In genomic region chr15:79350866-79351265, GRCm38 (mm10) we compare ENCODE assay signal across 13 mouse cellular contexts. TPM values are rescaled to one million over a fixed set of nuclear protein-coding genes. Genes with fewer than 3 reads are reported as not detected.
DNase-seq lines count a peak whose midpoint lies in the region; ATAC-seq lines count a peak whose summit lies in the region.
"Had no signal": no experiment of that assay in that cellular context is flagged by ENCODE, and none has a peak within 500 bp of the region (broad histone marks: within the 10 kb centered on the region; RNA-seq: fewer than 3 reads in every experiment).

No protein-coding gene starts in this region.

- H3K27ac ChIP-seq in kidney, embryonic 15.5 days, result peak overlapping the region; percentile 68
- peak overlapping the region; percentile 48; the same call in 1 of the 2 replicates for H3K27ac ChIP-seq in embryonic facial prominence, embryonic 15.5 days (replicated peaks)
- no peak overlapping the region for H3K27ac ChIP-seq in liver, embryonic 16.5 days (ENCODE audit: low read length)
- H3K27ac ChIP-seq: hindbrain, embryonic 12.5 days; limb, embryonic 12.5 days had no signal

- H3K9me3 ChIP-seq in kidney, embryonic 15.5 days (replicated peaks), result no peaks in the 10 kb centered on the region
- no peaks in the 10 kb centered on the region for H3K9me3 ChIP-seq in embryonic facial prominence, embryonic 15.5 days (replicated peaks)
- H3K9me3 ChIP-seq in liver, embryonic 16.5 days (replicated peaks; ENCODE audit: control insufficient read depth, low read length), result no peaks in the 10 kb centered on the region
- H3K9me3 ChIP-seq: hindbrain, embryonic 12.5 days; limb, embryonic 12.5 days had no signal

- H3K9ac ChIP-seq in kidney, embryonic 15.5 days, result no peak overlapping the region
- H3K9ac ChIP-seq in embryonic facial prominence, embryonic 15.5 days, result no peak overlapping the region
- H3K9ac ChIP-seq in liver, embryonic 16.5 days (ENCODE audit: low read depth, low read length), result no peak overlapping the region; the same call in 1 of the 2 replicates
- H3K9ac ChIP-seq: forebrain, postnatal 0 days; limb, embryonic 12.5 days had no signal

- H3K4me2 ChIP-seq in kidney, embryonic 15.5 days, result peak overlapping the region; percentile 35; the same call in 1 of the 2 replicates
- 0 out of 2 replicates have a peak overlapping the region, but pooled peaks have one; percentile 19 for H3K4me2 ChIP-seq in embryonic facial prominence, embryonic 15.5 days (replicated peaks)
- H3K4me2 ChIP-seq in liver, embryonic 16.5 days (ENCODE audit: low read depth, low read length), result peak overlapping the region; percentile 18; the same call in 1 of the 2 replicates
- H3K4me2 ChIP-seq: hindbrain, embryonic 12.5 days; limb, embryonic 12.5 days had no signal

- peaks cover 42% of the 10 kb centered on the region for H3K4me1 ChIP-seq in kidney, embryonic 15.5 days
- H3K4me1 ChIP-seq in embryonic facial prominence, embryonic 15.5 days, result peaks cover 33% of the 10 kb centered on the region
- peaks cover 27% of the 10 kb centered on the region for H3K4me1 ChIP-seq in liver, embryonic 16.5 days (ENCODE audit: control insufficient read depth, low read depth, low read length)

- H3K36me3 ChIP-seq in kidney, embryonic 15.5 days, result no peaks in the 10 kb centered on the region
- H3K36me3 ChIP-seq in embryonic facial prominence, embryonic 15.5 days, result no peaks in the 10 kb centered on the region
- H3K36me3 ChIP-seq in liver, embryonic 16.5 days (ENCODE audit: control insufficient read depth, insufficient read depth), result no peaks in the 10 kb centered on the region
- H3K36me3 ChIP-seq: hindbrain, embryonic 12.5 days; limb, embryonic 12.5 days had no signal

- no peak for DNase-seq in kidney, postnatal 25 days
- DNase-seq in B cell, adult 2 months, result peak; percentile 59 to 64
- DNase-seq in c-Kit-positive CD71-positive TER-119-positive erythroid progenitor cells, embryonic 14.5 days (ENCODE audit: low spot score), result no peak
- DNase-seq in retina, embryonic 14.5 days (ENCODE audit: low spot score), result no peak
- DNase-seq in thymus, postnatal 36 days, result no peak
- DNase-seq: forebrain, postnatal 0 days; right cerebral cortex, postnatal 4 days; thymus, postnatal 14 days had no signal

- H3K27me3 ChIP-seq in kidney, embryonic 15.5 days, result no peaks in the 10 kb centered on the region
- H3K27me3 ChIP-seq in embryonic facial prominence, embryonic 15.5 days, result no peaks in the 10 kb centered on the region
- H3K27me3 ChIP-seq in liver, embryonic 16.5 days (ENCODE audit: control insufficient read depth, insufficient read depth, low read depth, low read length), result peaks cover 13% of the 10 kb centered on the region

- ATAC-seq in kidney, embryonic 15.5 days (replicated peaks; ENCODE audit: low FRiP score), result no peak
- ATAC-seq in embryonic facial prominence, embryonic 15.5 days (ENCODE audit: insufficient number of reproducible peaks, low FRiP score, low TSS enrichment, low read depth), result no peak
- ATAC-seq in liver, embryonic 16.5 days (ENCODE audit: low read depth), result no peak
- ATAC-seq: forebrain, postnatal 0 days had no signal

- 88% methylated on average over 4 of the region's 4 CpGs for WGBS in kidney, embryonic 15.5 days
- WGBS in embryonic facial prominence, embryonic 15.5 days, result 89% methylated on average over 4 of the region's 4 CpGs
- 70% methylated on average over 4 of the region's 4 CpGs for WGBS in liver, embryonic 16.5 days (ENCODE audit: insufficient replicate concordance)

- no peak overlapping the region for H3K4me3 ChIP-seq in kidney, embryonic 15.5 days (replicated peaks)
- H3K4me3 ChIP-seq in embryonic facial prominence, embryonic 15.5 days (replicated peaks), result no peak overlapping the region
- no peak overlapping the region for H3K4me3 ChIP-seq in liver, embryonic 16.5 days (ENCODE audit: low read depth, low read length)
- H3K4me3 ChIP-seq: hindbrain, embryonic 12.5 days; limb, embryonic 12.5 days had no signal

RNA-seq across cellular contexts. Expression of gene Maff, which starts 4.4 kb away (rescaled TPM):
- polyA plus RNA-seq in kidney, embryonic 15.5 days (2015; fragmentation: Nextera tagmentation; extraction: Ambion mirVana), result 3.8 and 4.4 TPM in 2 replicates
- 3.5 and 3.7 TPM in 2 replicates for polyA plus RNA-seq in embryonic facial prominence, embryonic 15.5 days (2015; fragmentation: Nextera tagmentation; extraction: Ambion mirVana)
- polyA plus RNA-seq in liver, embryonic 16.5 days (2015; fragmentation: Nextera tagmentation; extraction: Ambion mirVana), result 2.3 and 3.3 TPM in 2 replicates

RNA-seq across cellular contexts. Expression of gene Pla2g6, which starts 22.7 kb away (rescaled TPM):
- polyA plus RNA-seq in kidney, embryonic 15.5 days (2015; fragmentation: Nextera tagmentation; extraction: Ambion mirVana), result 16.9 and 17.7 TPM in 2 replicates
- polyA plus RNA-seq in embryonic facial prominence, embryonic 15.5 days (2015; fragmentation: Nextera tagmentation; extraction: Ambion mirVana), result 16.2 and 17.0 TPM in 2 replicates
- polyA plus RNA-seq in liver, embryonic 16.5 days (2015; fragmentation: Nextera tagmentation; extraction: Ambion mirVana), result 16.7 and 19.5 TPM in 2 replicates

RNA-seq across cellular contexts. Expression of gene Tmem184b, which starts 52.5 kb away (rescaled TPM):
- 67.7 and 75.5 TPM in 2 replicates for polyA plus RNA-seq in kidney, embryonic 15.5 days (2015; fragmentation: Nextera tagmentation; extraction: Ambion mirVana)
- 87.4 and 92.8 TPM in 2 replicates for polyA plus RNA-seq in embryonic facial prominence, embryonic 15.5 days (2015; fragmentation: Nextera tagmentation; extraction: Ambion mirVana)
- polyA plus RNA-seq in liver, embryonic 16.5 days (2015; fragmentation: Nextera tagmentation; extraction: Ambion mirVana), result 10.4 and 12.1 TPM in 2 replicates

Comparison
In these comparisons a context has a peak if more than half of its experiments do, and no peak if none do; other contexts are left out.
1. DNase-seq: peak in B cell, adult 2 months (2 of 2); none in kidney, postnatal 25 days (0 of 2), c-Kit-positive CD71-positive TER-119-positive erythroid progenitor cells, embryonic 14.5 days (single experiment), retina, embryonic 14.5 days (single experiment) and thymus, postnatal 36 days (0 of 2).
2. Peak in every context shown above with its lines, with median percentiles within 50 percentile points of each other: H3K4me2 ChIP-seq.